Mouse (Mus musculus): Measurements from ENCODE around the gene Rab17. TPM values are rescaled to one million over a fixed set of nuclear protein-coding genes. Genes with fewer than 3 reads are reported as not detected.

Rab17 gene
- polyA plus RNA-seq, 1 experiment from 2014 or later = 62.2 TPM

DNA sequence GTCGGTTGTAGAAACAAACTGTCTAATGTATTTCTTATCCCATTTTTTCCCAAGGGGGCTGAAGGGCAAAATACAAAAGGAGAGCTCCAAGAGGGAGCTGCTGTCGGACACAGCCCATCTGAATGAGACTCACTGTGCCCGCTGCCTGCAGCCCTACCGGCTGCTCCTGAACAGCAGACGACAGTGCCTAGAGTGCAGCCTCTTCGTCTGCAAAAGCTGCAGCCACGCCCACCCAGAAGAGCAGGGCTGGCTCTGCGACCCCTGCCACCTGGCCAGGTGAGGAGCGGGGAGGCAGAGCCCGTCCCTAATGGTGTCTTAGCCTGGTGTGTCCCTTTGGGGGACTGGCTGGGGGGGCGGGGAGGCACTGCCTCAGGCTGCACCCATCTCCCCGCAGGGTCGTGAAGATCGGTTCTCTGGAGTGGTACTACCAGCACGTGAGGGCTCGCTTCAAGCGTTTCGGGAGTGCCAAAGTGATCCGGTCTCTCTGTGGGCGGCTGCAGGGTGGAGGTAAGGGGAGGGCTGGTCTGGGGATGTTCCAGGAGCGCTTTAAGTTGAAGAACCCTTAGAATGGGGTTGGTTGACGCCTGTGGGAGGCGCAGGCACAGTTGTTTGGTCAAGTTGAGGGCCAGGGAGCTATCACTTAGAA lies 41.4 kb downstream of the Rab17 start:
- 3% methylated on average over 23 of the region's 23 CpGs for WGBS
- no peaks in the 10 kb centered on the region for H3K9me3 ChIP-seq (ENCODE audit: control insufficient read depth, low read length)
- no peaks in the 10 kb centered on the region for H3K27me3 ChIP-seq (replicated peaks; ENCODE audit: control insufficient read depth, insufficient read depth, low read length)
- H3K4me1 ChIP-seq (ENCODE audit: control insufficient read depth, insufficient read depth, low read length) = peaks cover 13% of the 10 kb centered on the region
- peak overlapping the region; percentile 38 for H3K4me3 ChIP-seq (ENCODE audit: low read length)
- peak overlapping the region; percentile 71 for H3K4me2 ChIP-seq (ENCODE audit: low read depth, low read length)
- no peak overlapping the region for H3K27ac ChIP-seq (ENCODE audit: low read length)
- ATAC-seq = peak; percentile 62
- H3K9ac ChIP-seq (ENCODE audit: low read depth, low read length) = peak overlapping the region; percentile 64
- H3K36me3 ChIP-seq (ENCODE audit: control insufficient read depth, insufficient read depth, low read length) = no peaks in the 10 kb centered on the region

- 32% methylated on average over 15 of the region's 15 CpGs for WGBS
- peaks cover 15% of the 10 kb centered on the region for H3K4me1 ChIP-seq (ENCODE audit: control insufficient read depth, insufficient read depth, low read length)
- no peak overlapping the region for H3K27ac ChIP-seq (ENCODE audit: low read length)
- H3K27me3 ChIP-seq (replicated peaks; ENCODE audit: control insufficient read depth, insufficient read depth, low read length) = no peaks in the 10 kb centered on the region
- H3K4me3 ChIP-seq (ENCODE audit: low read length) = no peak overlapping the region
- no peaks in the 10 kb centered on the region for H3K9me3 ChIP-seq (ENCODE audit: control insufficient read depth, low read length)
- peak overlapping the region; percentile 71; the same call in 1 of the 2 replicates for H3K4me2 ChIP-seq (ENCODE audit: low read depth, low read length)
- no peaks in the 10 kb centered on the region for H3K36me3 ChIP-seq (ENCODE audit: control insufficient read depth, insufficient read depth, low read length)
- peak overlapping the region; percentile 64 for H3K9ac ChIP-seq (ENCODE audit: low read depth, low read length)
- peak; percentile 67 for ATAC-seq
Observed at GRCm38 (mm10) chr1:90927308-90927707, 42.2 kb downstream of the Rab17 start.

DNA sequence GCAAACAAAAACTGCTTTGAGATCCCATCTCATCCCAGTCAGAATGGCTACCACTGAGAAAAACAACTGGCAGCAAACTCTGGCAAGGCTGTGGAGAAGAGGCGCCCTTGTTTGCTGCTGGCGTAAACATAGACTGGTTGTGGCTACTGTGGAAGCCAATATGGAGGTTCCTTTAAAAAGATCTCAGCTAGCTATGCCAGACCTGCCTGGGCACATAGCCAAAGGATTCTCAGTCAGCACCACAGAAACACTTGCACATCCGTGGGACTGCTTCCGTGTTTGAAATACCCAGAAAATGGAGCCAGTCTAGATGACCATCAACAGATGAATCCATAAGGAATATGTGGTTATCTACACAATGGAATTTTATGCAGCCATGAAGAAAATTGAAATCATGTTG lies 43.4 kb downstream of the Rab17 start:
- no peaks in the 10 kb centered on the region for H3K36me3 ChIP-seq (ENCODE audit: control insufficient read depth, insufficient read depth, low read length)
- no peaks in the 10 kb centered on the region for H3K27me3 ChIP-seq (replicated peaks; ENCODE audit: control insufficient read depth, insufficient read depth, low read length)
- H3K4me3 ChIP-seq (ENCODE audit: low read length) = no peak overlapping the region
- H3K4me1 ChIP-seq (ENCODE audit: control insufficient read depth, insufficient read depth, low read length) = peaks cover 16% of the 10 kb centered on the region
- no peaks in the 10 kb centered on the region for H3K9me3 ChIP-seq (ENCODE audit: control insufficient read depth, low read length)
- H3K4me2 ChIP-seq (ENCODE audit: low read depth, low read length) = no peak overlapping the region
- no peak for ATAC-seq
- no peak overlapping the region for H3K9ac ChIP-seq (ENCODE audit: low read depth, low read length)
- H3K27ac ChIP-seq (ENCODE audit: low read length) = no peak overlapping the region
- WGBS = 66% methylated on average over 4 of the region's 4 CpGs

GRCm38 (mm10) chr1:90921687-90922086 lies 47.8 kb downstream of the Rab17 start:
- Histone ChIP-seq H3K27ac (ENCODE audit: low read length) (0 out of 2 replicates have a peak overlapping the region, but pooled peaks have one; percentile 29), H3K4me1 (ENCODE audit: control insufficient read depth, insufficient read depth, low read length) (peaks cover 6% of the 10 kb centered on the region), H3K36me3 (ENCODE audit: control insufficient read depth, insufficient read depth, low read length) (no peaks in the 10 kb centered on the region), H3K4me3 (ENCODE audit: low read length) (no peak overlapping the region), H3K9ac (ENCODE audit: low read depth, low read length) (no peak overlapping the region), H3K4me2 (ENCODE audit: low read depth, low read length) (0 out of 2 replicates have a peak overlapping the region, but pooled peaks have one; percentile 4), H3K9me3 (ENCODE audit: control insufficient read depth, low read length) (peaks cover 6% of the 10 kb centered on the region; the same call in 1 of the 2 replicates), H3K27me3 (replicated peaks; ENCODE audit: control insufficient read depth, insufficient read depth, low read length) (no peaks in the 10 kb centered on the region)
- ATAC-seq = peak; percentile 79
- 70% methylated on average over 9 of the region's 9 CpGs for WGBS

DNA sequence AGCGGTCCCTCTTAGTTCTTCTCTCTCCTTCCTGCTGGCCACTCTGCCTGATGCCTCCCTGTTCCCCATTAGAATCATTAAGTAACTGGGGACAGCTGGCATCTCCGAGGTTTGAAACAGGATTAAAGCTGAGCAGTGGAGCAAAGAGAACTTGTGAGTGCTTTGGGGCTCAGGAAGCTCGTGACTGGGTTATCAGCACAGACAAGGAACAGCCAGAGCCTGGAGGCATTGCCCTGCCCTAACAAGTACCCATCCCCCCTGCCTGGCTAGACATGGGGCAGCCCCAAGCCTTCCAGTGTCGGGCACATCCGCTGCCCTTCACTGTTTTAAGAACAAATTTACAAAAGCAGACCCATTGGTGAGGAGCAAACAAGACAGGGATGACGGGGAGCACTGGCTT lies 52.0 kb downstream of the Rab17 start:
- ATAC-seq = peak; percentile 52; the same call in 1 of the 2 replicates
- Histone ChIP-seq H3K9me3 (ENCODE audit: control insufficient read depth, low read length) (peaks cover 6% of the 10 kb centered on the region; the same call in 1 of the 2 replicates), H3K9ac (ENCODE audit: low read depth, low read length) (no peak overlapping the region), H3K27me3 (replicated peaks; ENCODE audit: control insufficient read depth, insufficient read depth, low read length) (no peaks in the 10 kb centered on the region), H3K4me1 (ENCODE audit: control insufficient read depth, insufficient read depth, low read length) (peaks cover 18% of the 10 kb centered on the region), H3K4me3 (ENCODE audit: low read length) (no peak overlapping the region), H3K27ac (ENCODE audit: low read length) (peak overlapping the region; percentile 24; the same call in 1 of the 2 replicates), H3K36me3 (ENCODE audit: control insufficient read depth, insufficient read depth, low read length) (no peaks in the 10 kb centered on the region), H3K4me2 (ENCODE audit: low read depth, low read length) (no peak overlapping the region)
- WGBS = 58% methylated on average over 6 of the region's 6 CpGs

DNA sequence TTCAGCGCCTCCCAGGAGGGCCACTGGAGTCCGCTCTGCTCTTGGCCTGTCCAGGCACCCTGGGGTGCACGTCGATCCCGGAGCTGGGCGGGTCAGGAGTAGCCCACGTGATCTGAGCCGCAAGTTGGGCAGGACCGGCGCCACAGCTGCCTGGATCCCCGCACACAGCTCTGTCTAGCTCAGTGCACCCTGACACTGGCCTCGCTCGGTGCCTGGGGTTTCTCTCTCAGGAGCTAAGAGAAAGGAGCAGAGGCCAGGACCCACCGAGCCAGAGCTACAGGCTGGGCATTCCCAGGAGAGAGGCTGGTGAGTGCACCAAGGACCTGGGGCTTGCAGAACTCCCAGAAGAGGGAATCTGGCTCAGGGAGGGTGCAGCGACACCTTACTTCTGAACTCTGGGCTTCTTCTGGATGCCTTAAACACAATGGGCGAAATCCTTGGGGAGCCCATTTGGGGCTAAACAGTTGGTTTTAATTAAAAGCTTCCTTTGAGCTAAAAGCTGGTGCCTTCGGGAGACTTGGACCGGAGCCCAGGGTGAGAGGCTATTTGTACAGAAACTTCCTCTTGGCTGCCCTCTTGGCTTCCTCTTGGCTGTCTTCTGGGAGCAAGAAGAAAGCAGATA lies 54.4 kb downstream of the Rab17 start, which contains the start of gene Mlph:
Mlph (plus strand) TSS at position 138 of the 622 bp plus-strand sequence.
- 17% methylated on average over 18 of the region's 18 CpGs for WGBS
- no peaks in the 10 kb centered on the region for H3K27me3 ChIP-seq (replicated peaks; ENCODE audit: control insufficient read depth, insufficient read depth, low read length)
- peaks cover 5% of the 10 kb centered on the region; the same call in 1 of the 2 replicates for H3K9me3 ChIP-seq (ENCODE audit: control insufficient read depth, low read length)
- peak within 1 kb of the TSS; percentile 40 for H3K4me3 ChIP-seq (ENCODE audit: low read length)
- H3K4me1 ChIP-seq (ENCODE audit: control insufficient read depth, insufficient read depth, low read length) = peaks cover 19% of the 10 kb centered on the region
- ATAC-seq = peak; percentile 70
- peak within 1 kb of the TSS; percentile 49 for H3K4me2 ChIP-seq (ENCODE audit: low read depth, low read length)
- H3K27ac ChIP-seq (ENCODE audit: low read length) = peak within 1 kb of the TSS; percentile 40; the same call in 1 of the 2 replicates
- H3K36me3 ChIP-seq (ENCODE audit: control insufficient read depth, insufficient read depth, low read length) = no peaks in the 10 kb centered on the region
- peak within 1 kb of the TSS; percentile 64 for H3K9ac ChIP-seq (ENCODE audit: low read depth, low read length)

DNA sequence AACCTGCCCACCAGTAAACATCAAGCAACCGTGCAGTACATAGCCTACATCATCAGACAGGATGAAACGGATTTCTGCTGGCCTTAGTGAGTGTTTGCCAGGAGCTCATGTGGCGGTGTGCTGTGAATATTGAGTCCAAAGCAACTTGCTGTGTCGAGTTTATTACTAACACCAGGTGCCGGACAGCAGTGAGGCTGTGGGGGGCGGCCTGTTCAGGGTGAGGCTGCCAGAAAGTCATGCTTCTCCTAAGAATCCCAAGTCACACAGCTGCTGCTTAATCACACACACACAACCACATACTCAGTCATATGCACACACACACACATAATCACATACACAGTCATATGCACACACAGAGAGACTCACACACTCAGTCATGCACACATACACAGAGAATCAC lies 56.2 kb downstream of the Rab17 start:
- Histone ChIP-seq H3K4me1 (ENCODE audit: control insufficient read depth, insufficient read depth, low read length) (peaks cover 31% of the 10 kb centered on the region), H3K27me3 (replicated peaks; ENCODE audit: control insufficient read depth, insufficient read depth, low read length) (no peaks in the 10 kb centered on the region), H3K27ac (ENCODE audit: low read length) (no peak overlapping the region), H3K9ac (ENCODE audit: low read depth, low read length) (no peak overlapping the region), H3K4me3 (ENCODE audit: low read length) (no peak overlapping the region), H3K36me3 (ENCODE audit: control insufficient read depth, insufficient read depth, low read length) (no peaks in the 10 kb centered on the region), H3K4me2 (ENCODE audit: low read depth, low read length) (no peak overlapping the region), H3K9me3 (ENCODE audit: control insufficient read depth, low read length) (no peaks in the 10 kb centered on the region)
- ATAC-seq = no peak
- WGBS = 63% methylated on average over 6 of the region's 6 CpGs

- Histone ChIP-seq H3K4me1 (ENCODE audit: control insufficient read depth, insufficient read depth, low read length) (peaks cover 22% of the 10 kb centered on the region), H3K27ac (ENCODE audit: low read length) (peak overlapping the region; percentile 76), H3K27me3 (replicated peaks; ENCODE audit: control insufficient read depth, insufficient read depth, low read length) (no peaks in the 10 kb centered on the region), H3K36me3 (ENCODE audit: control insufficient read depth, insufficient read depth, low read length) (no peaks in the 10 kb centered on the region), H3K9me3 (ENCODE audit: control insufficient read depth, low read length) (no peaks in the 10 kb centered on the region), H3K4me3 (ENCODE audit: low read length) (0 out of 2 replicates have a peak overlapping the region, but pooled peaks have one; percentile 3), H3K9ac (ENCODE audit: low read depth, low read length) (peak overlapping the region; percentile 26), H3K4me2 (ENCODE audit: low read depth, low read length) (peak overlapping the region; percentile 34)
- WGBS = 22% methylated on average over 17 of the region's 17 CpGs
- peak; percentile 85 for ATAC-seq
Observed at GRCm38 (mm10) chr1:90909631-90910152, 59.8 kb downstream of the Rab17 start.

GRCm38 (mm10) chr1:90909161-90909560 lies 60.3 kb downstream of the Rab17 start:
- peak; percentile 47 for ATAC-seq

More at GRCm38 (mm10) chr1:90909161-90909560, 60.3 kb downstream of the Rab17 start:
- Histone ChIP-seq H3K4me2 (ENCODE audit: low read depth, low read length) (peak overlapping the region; percentile 34; the same call in 1 of the 2 replicates), H3K27ac (ENCODE audit: low read length) (peak overlapping the region; percentile 76), H3K36me3 (ENCODE audit: control insufficient read depth, insufficient read depth, low read length) (no peaks in the 10 kb centered on the region), H3K27me3 (replicated peaks; ENCODE audit: control insufficient read depth, insufficient read depth, low read length) (no peaks in the 10 kb centered on the region), H3K4me3 (ENCODE audit: low read length) (no peak overlapping the region), H3K9ac (ENCODE audit: low read depth, low read length) (peak overlapping the region; percentile 26), H3K9me3 (ENCODE audit: control insufficient read depth, low read length) (no peaks in the 10 kb centered on the region), H3K4me1 (ENCODE audit: control insufficient read depth, insufficient read depth, low read length) (peaks cover 21% of the 10 kb centered on the region)

All from intestine, embryonic 16.5 days (tissue).